Mouse (Mus musculus) hematopoietic stem cell, adult 5-6 weeks (primary cell): ENCODE data around the gene Ormdl3. TPM values are rescaled to one million over a fixed set of nuclear protein-coding genes. Genes with fewer than 3 reads are reported as not detected.

ENCODE experiments used
- ATAC-seq, 2 experiments: fragments of 125-278 bp in 1 of 2; replicated peaks in 1 of 2; 2 replicates each; pipeline ENCODE4 v1.8.0; 2016 to 2017; ENCODE audit warnings: inconsistent platforms in 2 of 2, mild to moderate bottlenecking in 2 of 2, moderate number of reproducible peaks in 2 of 2, low read depth in 1 of 2, moderate TSS enrichment in 1 of 2; ENCODE audit not compliant: low FRiP score in 2 of 2, poor library complexity in 2 of 2, severe bottlenecking in 2 of 2, insufficient read depth in 1 of 2, low TSS enrichment in 1 of 2
- total RNA-seq: library from RNA; stranded (forward); fragments of 172-1452, 232-1000 nt; gene quantifications from 2 replicates; pipeline ENCODE4 v1.2.3, GENCODE M21; 2017

Gene Ormdl3
- total RNA-seq, 1 experiment from 2014 or later: 28.1 TPM

DNA sequence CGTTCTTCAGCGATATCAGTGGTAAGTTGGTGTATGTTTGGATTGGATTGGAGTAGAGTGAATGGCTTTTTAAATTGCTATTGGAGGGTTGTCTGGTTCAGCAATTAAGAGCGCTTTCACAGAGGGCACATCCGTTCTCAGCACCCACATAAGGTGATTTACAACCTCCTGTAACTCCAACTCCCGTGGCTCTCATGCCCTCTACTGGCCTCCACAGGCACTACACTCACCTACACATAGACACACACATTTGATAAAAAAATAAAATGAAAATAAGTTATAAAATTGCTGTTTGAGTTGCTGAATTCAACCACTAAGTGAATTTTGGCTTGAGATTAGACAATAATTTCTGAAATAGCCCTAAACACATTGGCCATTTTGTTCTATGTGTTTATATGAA, 46.8 kb downstream of the Ormdl3 start:
- ATAC-seq: no peak

DNA sequence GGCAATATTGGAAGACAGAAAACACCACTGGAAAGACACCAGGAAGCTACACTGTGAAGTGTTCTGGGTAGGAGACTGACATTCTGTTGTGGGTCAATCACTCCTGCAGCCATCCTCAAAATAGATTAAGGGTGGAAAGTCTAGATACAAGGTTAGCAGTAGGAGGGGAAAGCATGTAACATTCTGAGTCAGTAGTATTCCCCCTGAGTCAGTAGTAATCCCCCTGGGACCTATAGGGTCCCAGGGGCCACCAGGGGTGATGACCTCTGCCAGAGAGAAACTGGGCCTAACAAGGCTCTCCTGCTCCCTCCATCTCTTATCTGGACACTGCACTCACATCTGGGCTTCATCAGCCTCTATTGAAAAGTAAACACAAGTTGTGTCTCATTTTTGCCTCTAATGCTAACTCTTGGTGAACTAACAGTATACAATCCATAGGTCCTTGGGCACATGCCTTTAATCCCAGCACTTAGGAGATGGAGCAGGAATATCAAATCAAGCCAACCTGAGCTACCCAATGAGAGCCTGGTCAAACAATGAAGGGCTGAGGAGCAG, 49.6 kb downstream of the Ormdl3 start:
- ATAC-seq: no peak

Other genes with a start within 250 kb of the Ormdl3 start
- 0.30 TPM in 1 of 2 replicates, not detected in the other for gene Ppp1r1b, start 239.0 kb downstream of the Ormdl3 start, total RNA-seq
- 16.5 and 24.5 TPM in 2 replicates for gene Stard3, start 229.0 kb downstream of the Ormdl3 start, total RNA-seq
- gene Tcap, start 203.6 kb downstream of the Ormdl3 start, total RNA-seq: 0.56 TPM in 1 of 2 replicates, not detected in the other
- gene Pnmt, start 200.9 kb downstream of the Ormdl3 start, total RNA-seq: not detected in 2 replicates
- 5.6 and 7.4 TPM in 2 replicates for gene Pgap3, start 186.9 kb downstream of the Ormdl3 start, total RNA-seq
- not detected in 2 replicates for gene Erbb2, start 174.9 kb downstream of the Ormdl3 start, total RNA-seq
- 18.2 and 42.3 TPM in 2 replicates for gene Mien1, start 148.4 kb downstream of the Ormdl3 start, total RNA-seq
- gene Grb7, start 141.0 kb downstream of the Ormdl3 start, total RNA-seq: not detected in 2 replicates
- gene Ikzf3, start 41.3 kb downstream of the Ormdl3 start, total RNA-seq: 0.89 and 5.7 TPM in 2 replicates
- gene Zpbp2, start 36.3 kb downstream of the Ormdl3 start, total RNA-seq: not detected in 2 replicates
- not detected in 2 replicates for gene Lrrc3c, start 10.9 kb upstream of the Ormdl3 start, total RNA-seq
- 0.69 and 4.6 TPM in 2 replicates for gene Gm12355, start 38.3 kb upstream of the Ormdl3 start, total RNA-seq
- not detected in 2 replicates for gene Gsdma3, start 39.0 kb upstream of the Ormdl3 start, total RNA-seq
- not detected in 2 replicates for gene Gsdma2, start 59.4 kb upstream of the Ormdl3 start, total RNA-seq
- gene Gsdma, start 77.0 kb upstream of the Ormdl3 start, total RNA-seq: not detected in 2 replicates
- 50.2 and 59.3 TPM in 2 replicates for gene Psmd3, start 95.2 kb upstream of the Ormdl3 start, total RNA-seq
- not detected in 2 replicates for gene Csf3, start 113.9 kb upstream of the Ormdl3 start, total RNA-seq
- 25.7 and 30.2 TPM in 2 replicates for gene Med24, start 142.1 kb upstream of the Ormdl3 start, total RNA-seq
- gene Thra, start 153.3 kb upstream of the Ormdl3 start, total RNA-seq: 25.3 and 36.8 TPM in 2 replicates
- gene Nr1d1, start 188.0 kb upstream of the Ormdl3 start, total RNA-seq: 0.81 and 1.8 TPM in 2 replicates
- 81.7 and 82.7 TPM in 2 replicates for gene Msl1, start 208.1 kb upstream of the Ormdl3 start, total RNA-seq
- 22.8 and 34.9 TPM in 2 replicates for gene Casc3, start 217.5 kb upstream of the Ormdl3 start, total RNA-seq
- 0.40 and 0.75 TPM in 2 replicates for gene Rapgefl1, start 249.4 kb upstream of the Ormdl3 start, total RNA-seq